ENCODE assay signal across 8 mouse cellular contexts in genomic region chr2:50065902-50066245, GRCm38 (mm10). TPM values are rescaled to one million over a fixed set of nuclear protein-coding genes. Genes with fewer than 3 reads are reported as not detected.
DNase-seq lines count a peak whose midpoint lies in the region; TF ChIP-seq lines count a peak whose summit lies in the region.

No protein-coding gene starts in this region.

- H3K4me3 ChIP-seq in testis, adult 2 months (ENCODE audit: control insufficient read depth, low read depth, low read length), result peak overlapping the region; percentile 70

- no peaks in the 10 kb centered on the region for H3K36me3 ChIP-seq in testis, adult 2 months (ENCODE audit: control insufficient read depth, insufficient read depth, low read length)

- no peaks in the 10 kb centered on the region for H3K27me3 ChIP-seq in testis, adult 2 months (ENCODE audit: control insufficient read depth, insufficient read depth, low read length)

- peak; percentile 80 for DNase-seq in embryo, embryonic 9.5 days (ENCODE audit: extremely low spot score)
- DNase-seq in embryo, embryonic 11 days, result no peak
- DNase-seq in testis, postnatal 10 days (ENCODE audit: low spot score), result no peak
- DNase-seq in lung, postnatal 25 days (ENCODE audit: low spot score), result peak; percentile 2
- DNase-seq in ovary, adult 18-20 months (ENCODE audit: low spot score), result no peak
- DNase-seq in adrenal gland, adult 2 months, result no peak
- no peak for DNase-seq in layer of hippocampus, postnatal 25 days (ENCODE audit: extremely low spot score in 1 of 2, low spot score in 1 of 2)

- peaks cover 10% of the 10 kb centered on the region for H3K4me1 ChIP-seq in testis, adult 2 months (ENCODE audit: control insufficient read depth, insufficient read depth, low read length)

- no peak for TF ChIP-seq CTCF in testis, adult 2 months (IDR thresholded peaks at IDR 0.05; ENCODE audit: control insufficient read depth, insufficient read depth, insufficient replicate concordance, low read depth, low read length)

- TF ChIP-seq POLR2A in testis, adult 2 months (IDR thresholded peaks at IDR 0.05; ENCODE audit: control insufficient read depth, low read depth, low read length), result no peak

- no peak overlapping the region for H3K27ac ChIP-seq in testis, adult 2 months (ENCODE audit: control insufficient read depth, insufficient read depth, low read depth, low read length)

RNA-seq across cellular contexts. Expression of gene Lypd6, which starts 0.4 kb away (rescaled TPM):
- 0.65 and 1.5 TPM in 2 replicates for polyA plus RNA-seq in testis, adult 2 months (2012; rRNA removed)
- total RNA-seq in adrenal gland, adult 2 months (2021), result 10 to 100 TPM in 1 of 2 experiments, 1 to 10 TPM in 1; 7.3 to 26.6 TPM
- polyA plus RNA-seq in adrenal gland, adult 2 months (2012; rRNA removed), result 40.8 and 62.2 TPM in 2 replicates
- total RNA-seq in layer of hippocampus, postnatal 25 days (2021), result 10 to 100 TPM; 20.1 to 20.2 TPM

Comparison
In these comparisons a context has a peak if more than half of its experiments do, and no peak if none do; other contexts are left out.
1. DNase-seq: peak in embryo, embryonic 9.5 days (single experiment) and lung, postnatal 25 days (single experiment); none in embryo, embryonic 11 days (single experiment), testis, postnatal 10 days (single experiment), ovary, adult 18-20 months (single experiment), adrenal gland, adult 2 months (single experiment) and layer of hippocampus, postnatal 25 days (0 of 2).